Mouse (Mus musculus) stomach, embryonic 15.5 days (tissue): ENCODE results near the gene Foxl1. TPM values are rescaled to one million over a fixed set of nuclear protein-coding genes. Genes with fewer than 3 reads are reported as not detected.

Experiments
- ATAC-seq: fragments of 200-750 bp; cut with Nextera tagmentation; 2 replicates; pipeline ENCODE4 v1.8.0; 2017; ENCODE audit warnings: low read depth, moderate number of reproducible peaks, moderate TSS enrichment; ENCODE audit not compliant: insufficient read depth, low FRiP score
- H3K27ac ChIP-seq: fragments of 300-500 bp; sonication (generic); 2 replicates; pipeline ENCODE4 v1.5.1; 2015; ENCODE audit warnings: mild to moderate bottlenecking, inconsistent platforms
- H3K27me3 ChIP-seq: fragments of 300-500 bp; sonication (generic); replicated peaks from 2 replicates; pipeline ENCODE4 v1.6.1; 2015; ENCODE audit warnings: inconsistent platforms
- H3K36me3 ChIP-seq: fragments of 300-500 bp; sonication (generic); 2 replicates; pipeline ENCODE4 v1.6.1; 2015; ENCODE audit warnings: inconsistent platforms
- H3K4me1 ChIP-seq: fragments of 300-500 bp; sonication (generic); 2 replicates; pipeline ENCODE4 v1.6.1; 2015; ENCODE audit warnings: inconsistent platforms
- H3K4me2 ChIP-seq: fragments of 300-500 bp; sonication (generic); 2 replicates; pipeline ENCODE4 v1.6.1; 2015; ENCODE audit warnings: mild to moderate bottlenecking, inconsistent platforms
- H3K4me3 ChIP-seq: fragments of 300-500 bp; sonication (generic); replicated peaks from 2 replicates; pipeline ENCODE4 v1.5.1; 2015; ENCODE audit warnings: inconsistent platforms
- H3K9ac ChIP-seq: fragments of 300-500 bp; sonication (generic); 2 replicates; pipeline ENCODE4 v1.6.1; 2015; ENCODE audit warnings: inconsistent platforms
- H3K9me3 ChIP-seq: fragments of 300-500 bp; sonication (generic); 2 replicates; pipeline ENCODE4 v1.6.1; 2016; ENCODE audit warnings: inconsistent platforms
- WGBS: fragments of 180-500 bp; shearing (Covaris S2); methylation state at CpG from one replicate; pipeline ENCODE4 v1.1.7; 2015; 5-methylcytosine and 5-hydroxymethylcytosine counted together
- polyA plus RNA-seq: library from polyadenylated mRNA; unstranded; fragments of >200 nt; fragmentation: Nextera tagmentation; extraction: Ambion mirVana; gene quantifications from 2 replicates; pipeline ENCODE4 v1.2.1, GENCODE M21; 2015

The Foxl1 gene
- polyA plus RNA-seq = 7.2 and 9.4 TPM in 2 replicates

- Histone ChIP-seq H3K4me2 (peak within 1 kb of the TSS; percentile 50), H3K9me3 (no peaks in the 10 kb centered on the region), H3K4me3 (peak within 1 kb of the TSS; percentile 42), H3K27me3 (peaks cover 69% of the 10 kb centered on the region), H3K36me3 (no peaks in the 10 kb centered on the region), H3K9ac (peak within 1 kb of the TSS; percentile 31; the same call in 1 of the 2 replicates), H3K27ac (peak within 1 kb of the TSS; percentile 86), H3K4me1 (peaks cover 16% of the 10 kb centered on the region)
- WGBS = 3% methylated on average over 43 of the region's 43 CpGs
- ATAC-seq = no peak
Observed at GRCm38 (mm10) chr8:121127756-121128375, at the start of gene Foxl1. Gene Foxl1 (plus strand): TSS chr8:121127940.

GRCm38 (mm10) chr8:121078721-121079120 is 49.0 kb upstream of the Foxl1 start:
- Histone ChIP-seq H3K27ac (peak overlapping the region; percentile 98; the same call in 1 of the 2 replicates), H3K9me3 (no peaks in the 10 kb centered on the region), H3K27me3 (peaks cover 71% of the 10 kb centered on the region), H3K4me2 (peak overlapping the region; percentile 82), H3K4me3 (peak overlapping the region; percentile 68; the same call in 1 of the 2 replicates), H3K4me1 (peaks cover 9% of the 10 kb centered on the region), H3K9ac (no peak overlapping the region; the same call in 1 of the 2 replicates), H3K36me3 (no peaks in the 10 kb centered on the region)
- 14% methylated on average over 14 of the region's 14 CpGs for WGBS
- no peak for ATAC-seq

- peak overlapping the region; percentile 98; the same call in 1 of the 2 replicates for H3K27ac ChIP-seq
Observed at GRCm38 (mm10) chr8:121079201-121079600, 48.5 kb upstream of the Foxl1 start.

GRCm38 (mm10) chr8:121079944-121080343 is 47.8 kb upstream of the Foxl1 start:
- Histone ChIP-seq H3K4me1 (peaks cover 9% of the 10 kb centered on the region), H3K27me3 (peaks cover 79% of the 10 kb centered on the region), H3K27ac (peak overlapping the region; percentile 98; the same call in 1 of the 2 replicates), H3K9me3 (no peaks in the 10 kb centered on the region), H3K4me2 (peak overlapping the region; percentile 82), H3K9ac (peak overlapping the region; percentile 66), H3K4me3 (peak overlapping the region; percentile 68), H3K36me3 (no peaks in the 10 kb centered on the region)
- 10% methylated on average over 12 of the region's 12 CpGs for WGBS
- no peak for ATAC-seq

More at GRCm38 (mm10) chr8:121079201-121079600, 48.5 kb upstream of the Foxl1 start:
- WGBS = 12% methylated on average over 7 of the region's 7 CpGs
- H3K4me3 ChIP-seq = peak overlapping the region; percentile 68; the same call in 1 of the 2 replicates
- peaks cover 73% of the 10 kb centered on the region for H3K27me3 ChIP-seq
- no peak for ATAC-seq
- no peaks in the 10 kb centered on the region for H3K36me3 ChIP-seq
- no peaks in the 10 kb centered on the region for H3K9me3 ChIP-seq
- peaks cover 9% of the 10 kb centered on the region for H3K4me1 ChIP-seq
- H3K9ac ChIP-seq = no peak overlapping the region; the same call in 1 of the 2 replicates
- peak overlapping the region; percentile 82 for H3K4me2 ChIP-seq

- H3K36me3 ChIP-seq = no peaks in the 10 kb centered on the region
- H3K9me3 ChIP-seq = no peaks in the 10 kb centered on the region
- 1% methylated on average over 49 of the region's 49 CpGs for WGBS
- H3K4me1 ChIP-seq = peaks cover 9% of the 10 kb centered on the region
- H3K4me2 ChIP-seq = peak overlapping the region; percentile 82
- peak overlapping the region; percentile 68 for H3K4me3 ChIP-seq
- no peak for ATAC-seq
- H3K27ac ChIP-seq = peak overlapping the region; percentile 98
- H3K9ac ChIP-seq = peak overlapping the region; percentile 66
- H3K27me3 ChIP-seq = peaks cover 84% of the 10 kb centered on the region
Observed at GRCm38 (mm10) chr8:121080361-121081090, 47.2 kb upstream of the Foxl1 start.

GRCm38 (mm10) chr8:121081398-121081797 is 46.3 kb upstream of the Foxl1 start:
- Histone ChIP-seq H3K9ac (peak overlapping the region; percentile 66), H3K27ac (peak overlapping the region; percentile 98), H3K36me3 (no peaks in the 10 kb centered on the region), H3K4me2 (peak overlapping the region; percentile 82), H3K4me3 (peak overlapping the region; percentile 68), H3K27me3 (peaks cover 88% of the 10 kb centered on the region), H3K4me1 (peaks cover 9% of the 10 kb centered on the region), H3K9me3 (no peaks in the 10 kb centered on the region)
- no peak for ATAC-seq
- WGBS = 6% methylated on average over 7 of the region's 7 CpGs

- Histone ChIP-seq H3K9me3 (no peaks in the 10 kb centered on the region), H3K27me3 (peaks cover 81% of the 10 kb centered on the region), H3K4me2 (peak overlapping the region; percentile 82), H3K36me3 (no peaks in the 10 kb centered on the region), H3K4me1 (peaks cover 9% of the 10 kb centered on the region; the same call in 1 of the 2 replicates), H3K4me3 (peak overlapping the region; percentile 68), H3K9ac (peak overlapping the region; percentile 66), H3K27ac (peak overlapping the region; percentile 98)
- WGBS = 4% methylated on average over 57 of the region's 57 CpGs
- ATAC-seq = no peak
Observed at GRCm38 (mm10) chr8:121082218-121083092, 45.3 kb upstream of the Foxl1 start.

- Histone ChIP-seq H3K4me1 (peaks cover 9% of the 10 kb centered on the region; the same call in 1 of the 2 replicates), H3K9ac (peak overlapping the region; percentile 66), H3K27me3 (peaks cover 75% of the 10 kb centered on the region), H3K4me2 (peak overlapping the region; percentile 82), H3K36me3 (no peaks in the 10 kb centered on the region), H3K4me3 (peak overlapping the region; percentile 68), H3K9me3 (no peaks in the 10 kb centered on the region), H3K27ac (peak overlapping the region; percentile 98)
- ATAC-seq = peak; percentile 65
- under 1% methylated on average over 89 of the region's 89 CpGs for WGBS
Observed at GRCm38 (mm10) chr8:121083093-121083935, 44.4 kb upstream of the Foxl1 start.

- H3K27ac ChIP-seq = peak overlapping the region; percentile 98
Observed at GRCm38 (mm10) chr8:121083936-121084209, 43.9 kb upstream of the Foxl1 start.

GRCm38 (mm10) chr8:121084210-121084951 is 43.4 kb upstream of the Foxl1 start, which contains the start of gene Foxf1:
Gene Foxf1 (plus strand): TSS chr8:121084386.
- Histone ChIP-seq H3K9ac (peak within 1 kb of the TSS; percentile 68), H3K27me3 (peaks cover 75% of the 10 kb centered on the region), H3K4me2 (peak within 1 kb of the TSS; percentile 82), H3K4me3 (peak within 1 kb of the TSS; percentile 68), H3K4me1 (peaks cover 9% of the 10 kb centered on the region; the same call in 1 of the 2 replicates), H3K36me3 (no peaks in the 10 kb centered on the region), H3K27ac (peak within 1 kb of the TSS; percentile 98), H3K9me3 (no peaks in the 10 kb centered on the region)
- ATAC-seq = peak; percentile 74
- under 1% methylated on average over 65 of the region's 83 CpGs for WGBS

More at GRCm38 (mm10) chr8:121083936-121084209, 43.9 kb upstream of the Foxl1 start:
- ATAC-seq = peak; percentile 78
- Histone ChIP-seq H3K9ac (peak overlapping the region; percentile 66), H3K4me3 (peak overlapping the region; percentile 68), H3K27me3 (peaks cover 71% of the 10 kb centered on the region), H3K4me1 (peaks cover 9% of the 10 kb centered on the region; the same call in 1 of the 2 replicates), H3K9me3 (no peaks in the 10 kb centered on the region), H3K36me3 (no peaks in the 10 kb centered on the region), H3K4me2 (peak overlapping the region; percentile 82)
- WGBS = 0% methylated on average over 15 of the region's 27 CpGs
